Mouse (Mus musculus) layer of hippocampus, adult 2 months (tissue): ENCODE measurements around the gene Rin1. TPM values are rescaled to one million over a fixed set of nuclear protein-coding genes. Genes with fewer than 3 reads are reported as not detected.

Experiments used
- DNase-seq, 2 experiments: peaks; one replicate each; pipeline ENCODE4 v3.0.0; 2022; ENCODE audit warnings: low spot score in 2 of 2
- H3K27ac ChIP-seq: fragments of 200-600 bp; 2 replicates; pipeline ENCODE4 v1.8.1; 2022
- H3K4me3 ChIP-seq: fragments of 200-600 bp; 2 replicates; pipeline ENCODE4 v1.8.1; 2022; ENCODE audit warnings: mild to moderate bottlenecking
- CTCF ChIP-seq: fragments of 200-600 bp; conservative IDR thresholded peaks from 2 replicates; pipeline ENCODE4 v1.8.1; 2022; ENCODE audit warnings: antibody characterized with exemption, mild to moderate bottlenecking, moderate library complexity
- total RNA-seq, 2 experiments: library from RNA; stranded (reverse); gene quantifications; 2 replicates each; pipeline ENCODE4 v1.2.3; 2021

The Rin1 gene
- total RNA-seq, 2 experiments from 2014 or later, result 117 to 119 TPM

GRCm38 (mm10) chr19:5065104-5065503 is 14.8 kb downstream of the Rin1 start:
- no peak overlapping the region for H3K27ac ChIP-seq
- no peak for DNase-seq
- no peak for TF ChIP-seq CTCF
- H3K4me3 ChIP-seq, result no peak overlapping the region

- no peak for DNase-seq
- Histone ChIP-seq H3K4me3 (peak overlapping the region; percentile 51; the same call in 1 of the 2 replicates), H3K27ac (0 out of 2 replicates have a peak overlapping the region, but pooled peaks have one; percentile 32)
- TF ChIP-seq CTCF, result no peak
Measured at GRCm38 (mm10) chr19:5067040-5067799, 16.9 kb downstream of the Rin1 start.

- H3K27ac ChIP-seq, result peak within 1 kb of the TSS; percentile 32; the same call in 1 of the 2 replicates
- DNase-seq, result no peak
- H3K4me3 ChIP-seq, result peak within 1 kb of the TSS; percentile 51
- TF ChIP-seq CTCF, result no peak
Measured at GRCm38 (mm10) chr19:5067867-5068569, 17.7 kb downstream of the Rin1 start, which contains the start of gene Cd248. Cd248 (plus strand) TSS chr19:5068078.

- TF ChIP-seq CTCF, result peak; percentile 23
- H3K27ac ChIP-seq, result peak overlapping the region; percentile 21; the same call in 1 of the 2 replicates
- no peak for DNase-seq
- peak overlapping the region; percentile 51 for H3K4me3 ChIP-seq
Measured at GRCm38 (mm10) chr19:5068570-5069234, 18.4 kb downstream of the Rin1 start.

GRCm38 (mm10) chr19:5069486-5069885 is 19.2 kb downstream of the Rin1 start:
- Histone ChIP-seq H3K4me3 (no peak overlapping the region; the same call in 1 of the 2 replicates), H3K27ac (no peak overlapping the region)
- TF ChIP-seq CTCF, result no peak
- DNase-seq, result no peak

- no peak for DNase-seq
- no peak overlapping the region for H3K4me3 ChIP-seq
- TF ChIP-seq CTCF, result no peak
- H3K27ac ChIP-seq, result no peak overlapping the region
Measured at GRCm38 (mm10) chr19:5069978-5070377, 19.7 kb downstream of the Rin1 start.

- DNase-seq, result no peak
- TF ChIP-seq CTCF, result no peak
- H3K27ac ChIP-seq, result no peak overlapping the region; the same call in 1 of the 2 replicates
- peak overlapping the region; percentile 55; the same call in 1 of the 2 replicates for H3K4me3 ChIP-seq
Measured at GRCm38 (mm10) chr19:5071077-5071476, 20.8 kb downstream of the Rin1 start.

- DNase-seq, result no peak
- peak overlapping the region; percentile 55 for H3K4me3 ChIP-seq
- H3K27ac ChIP-seq, result peak overlapping the region; percentile 57
- TF ChIP-seq CTCF, result no peak
Measured at GRCm38 (mm10) chr19:5071545-5072369, 21.5 kb downstream of the Rin1 start.

- TF ChIP-seq CTCF, result no peak
- no peak for DNase-seq
Measured at GRCm38 (mm10) chr19:5072389-5073019, 22.2 kb downstream of the Rin1 start.

GRCm38 (mm10) chr19:5073028-5073427 is 22.7 kb downstream of the Rin1 start:
- peak; percentile 73 for TF ChIP-seq CTCF
- Histone ChIP-seq H3K4me3 (peak overlapping the region; percentile 8; the same call in 1 of the 2 replicates), H3K27ac (no peak overlapping the region)
- no peak for DNase-seq

More at GRCm38 (mm10) chr19:5072389-5073019, 22.2 kb downstream of the Rin1 start:
- H3K4me3 ChIP-seq, result peak overlapping the region; percentile 55
- H3K27ac ChIP-seq, result no peak overlapping the region

- Histone ChIP-seq H3K27ac (no peak overlapping the region), H3K4me3 (no peak overlapping the region)
- DNase-seq, result no peak
- no peak for TF ChIP-seq CTCF
Measured at GRCm38 (mm10) chr19:5073518-5073917, 23.2 kb downstream of the Rin1 start.

GRCm38 (mm10) chr19:5079279-5079678 is 29.0 kb downstream of the Rin1 start:
- no peak overlapping the region for H3K4me3 ChIP-seq
- H3K27ac ChIP-seq, result no peak overlapping the region
- peak; percentile 71 for TF ChIP-seq CTCF
- no peak for DNase-seq
